Mouse (Mus musculus) testis, adult 2 months (tissue): ENCODE results near the gene Dgkg. TPM values are rescaled to one million over a fixed set of nuclear protein-coding genes. Genes with fewer than 3 reads are reported as not detected.

Experiments used
- H3K27ac ChIP-seq: fragments of 200-500 bp; 2 replicates; pipeline ENCODE4 v1.5.1; 2012; ENCODE audit warnings: low read depth, low read length; ENCODE audit not compliant: control insufficient read depth, insufficient read depth
- H3K27me3 ChIP-seq: fragments of 200-500 bp; 2 replicates; pipeline ENCODE4 v1.6.1; 2012; ENCODE audit warnings: mild to moderate bottlenecking, low read length, moderate library complexity; ENCODE audit not compliant: control insufficient read depth, insufficient read depth
- H3K36me3 ChIP-seq: fragments of 200-500 bp; 2 replicates; pipeline ENCODE4 v1.6.1; 2012; ENCODE audit warnings: mild to moderate bottlenecking, low read length; ENCODE audit not compliant: control insufficient read depth, insufficient read depth
- H3K4me1 ChIP-seq: fragments of 200-500 bp; 2 replicates; pipeline ENCODE4 v1.6.1; 2012; ENCODE audit warnings: low read length; ENCODE audit not compliant: control insufficient read depth, insufficient read depth
- H3K4me3 ChIP-seq: fragments of 200-500 bp; 2 replicates; pipeline ENCODE4 v1.5.1; 2012; ENCODE audit warnings: low read depth, mild to moderate bottlenecking, low read length, moderate library complexity, mixed read lengths; ENCODE audit not compliant: control insufficient read depth
- CTCF ChIP-seq: fragments of 200-500 bp; IDR thresholded peaks from 2 replicates; pipeline ENCODE4 v1.5.1; 2012; ENCODE audit warnings: low read depth, mild to moderate bottlenecking, inconsistent platforms, low read length, moderate library complexity; ENCODE audit not compliant: control insufficient read depth, insufficient read depth, insufficient replicate concordance
- POLR2A ChIP-seq: fragments of 200-500 bp; IDR thresholded peaks from 2 replicates; pipeline ENCODE4 v1.6.1; 2012; ENCODE audit warnings: low read depth, mild to moderate bottlenecking, inconsistent platforms, low read length, moderate library complexity; ENCODE audit not compliant: control insufficient read depth
- polyA plus RNA-seq: library from polyadenylated mRNA; depleted of rRNA; stranded (reverse); fragments of >200 nt; gene quantifications from 2 replicates; pipeline ENCODE4 v1.2.3, GENCODE M21; 2012

Gene Dgkg
- polyA plus RNA-seq, 1 experiment: 0.09 TPM

DNA sequence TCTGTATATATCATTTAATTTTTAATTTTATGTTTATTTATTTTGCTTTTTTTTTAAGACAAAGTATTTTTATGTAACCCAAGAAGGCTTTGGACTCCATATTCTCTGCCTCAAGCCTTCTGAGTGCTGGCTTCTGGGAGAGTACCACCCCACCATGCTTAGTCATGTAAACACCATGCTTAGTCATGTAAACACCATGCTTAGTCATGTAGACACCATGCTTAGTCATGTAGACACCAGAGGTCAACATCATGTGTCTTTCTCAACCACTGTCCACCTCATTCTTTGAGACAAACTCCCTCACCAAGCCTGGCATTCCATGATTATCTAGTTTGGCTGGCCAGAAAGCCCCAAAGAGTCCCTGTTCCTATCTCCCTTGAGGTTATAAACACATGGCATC is 25.7 kb upstream of the Dgkg start:
- Histone ChIP-seq H3K27ac (no peak overlapping the region), H3K4me1 (peaks cover under 1% of the 10 kb centered on the region), H3K36me3 (no peaks in the 10 kb centered on the region), H3K27me3 (no peaks in the 10 kb centered on the region), H3K4me3 (no peak overlapping the region)
- no peak for TF ChIP-seq CTCF
- TF ChIP-seq POLR2A: no peak

DNA sequence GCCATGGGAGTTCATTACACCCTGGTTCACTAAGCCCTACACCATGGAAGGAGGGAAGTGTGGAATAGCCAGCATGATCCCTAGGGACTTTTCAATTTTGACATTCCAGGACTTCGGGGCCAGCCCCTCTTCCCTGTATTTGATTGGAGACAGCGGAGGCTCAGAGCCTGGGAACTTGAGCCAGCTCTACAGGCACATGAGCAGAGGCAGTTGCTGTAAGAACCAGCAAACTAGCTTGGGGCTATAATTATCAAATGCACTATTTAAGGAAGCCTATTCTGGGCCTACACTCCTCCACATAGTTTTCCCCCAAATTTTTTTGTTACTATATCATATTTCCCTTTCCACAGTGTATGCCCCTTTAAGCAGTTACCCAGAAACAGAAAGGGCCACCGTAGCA is 22.6 kb upstream of the Dgkg start:
- Histone ChIP-seq H3K4me1 (no peaks in the 10 kb centered on the region), H3K36me3 (no peaks in the 10 kb centered on the region), H3K27me3 (no peaks in the 10 kb centered on the region), H3K27ac (no peak overlapping the region), H3K4me3 (no peak overlapping the region)
- TF ChIP-seq POLR2A: no peak
- TF ChIP-seq CTCF: no peak

DNA sequence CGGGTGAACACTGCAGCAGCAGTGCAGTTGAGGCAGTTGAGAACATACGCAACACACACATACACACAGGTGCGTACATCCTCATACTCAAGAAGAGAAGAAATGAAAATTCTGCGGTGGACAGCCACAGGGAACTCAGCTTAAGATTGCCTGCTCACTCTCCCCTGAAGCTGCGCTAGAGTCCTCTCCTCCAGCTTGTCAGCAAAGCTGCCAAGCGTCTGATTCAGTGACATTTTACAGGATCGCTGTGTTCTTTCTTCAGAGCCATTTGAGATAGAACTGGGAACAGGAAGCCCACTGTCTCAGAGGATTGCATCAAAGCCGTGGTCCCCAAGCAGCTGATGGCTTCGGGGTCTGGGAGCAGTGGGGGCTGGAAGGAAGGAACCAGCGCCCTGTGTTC is 17.6 kb upstream of the Dgkg start:
- TF ChIP-seq CTCF (no peak), POLR2A (no peak)
- Histone ChIP-seq H3K27me3 (no peaks in the 10 kb centered on the region), H3K4me1 (no peaks in the 10 kb centered on the region), H3K27ac (no peak overlapping the region), H3K36me3 (no peaks in the 10 kb centered on the region), H3K4me3 (no peak overlapping the region)

DNA sequence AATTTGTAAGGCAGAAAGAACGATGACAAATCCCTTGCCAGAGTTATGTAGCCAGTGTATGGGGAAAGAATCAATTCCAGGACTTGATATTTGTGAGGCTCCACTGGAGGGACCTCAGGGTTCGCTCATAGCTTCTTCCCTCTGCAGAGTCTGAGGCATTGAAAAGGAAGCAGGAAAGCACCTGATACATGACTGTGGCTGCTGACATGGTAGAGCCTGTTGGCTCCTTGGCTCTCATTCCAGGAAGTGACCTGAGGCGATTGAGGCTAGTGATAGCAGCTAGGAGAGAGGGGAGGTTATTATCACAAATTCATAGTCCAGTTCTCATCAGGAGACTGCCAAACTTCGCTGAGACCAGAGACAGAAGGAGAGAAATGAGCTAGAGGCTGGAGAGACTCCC is 17.1 kb upstream of the Dgkg start:
- Histone ChIP-seq H3K36me3 (no peaks in the 10 kb centered on the region), H3K27ac (no peak overlapping the region), H3K27me3 (no peaks in the 10 kb centered on the region), H3K4me1 (no peaks in the 10 kb centered on the region), H3K4me3 (no peak overlapping the region)
- TF ChIP-seq POLR2A: no peak
- TF ChIP-seq CTCF: no peak

DNA sequence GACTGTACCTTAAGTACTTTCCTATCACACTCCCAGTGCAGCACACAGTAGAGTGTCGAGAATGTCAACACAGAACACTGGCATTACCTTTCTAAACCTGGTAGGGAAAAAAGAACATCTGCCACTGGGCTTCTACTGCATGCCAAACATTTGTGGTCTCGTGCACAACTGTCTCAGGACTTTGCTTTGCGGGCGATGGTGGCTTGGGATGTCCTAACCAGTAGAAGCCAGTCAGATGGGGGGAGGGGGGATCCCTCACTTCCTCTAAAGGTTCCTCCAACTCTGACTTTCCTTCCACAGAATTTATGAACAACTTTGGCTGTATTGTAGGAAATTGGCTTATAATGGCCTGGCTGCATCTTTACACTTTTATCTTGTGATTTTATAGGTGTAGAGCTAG is 7.0 kb upstream of the Dgkg start:
- Histone ChIP-seq H3K27ac (no peak overlapping the region), H3K4me3 (no peak overlapping the region), H3K27me3 (no peaks in the 10 kb centered on the region), H3K4me1 (no peaks in the 10 kb centered on the region), H3K36me3 (no peaks in the 10 kb centered on the region)
- TF ChIP-seq CTCF: no peak
- no peak for TF ChIP-seq POLR2A

DNA sequence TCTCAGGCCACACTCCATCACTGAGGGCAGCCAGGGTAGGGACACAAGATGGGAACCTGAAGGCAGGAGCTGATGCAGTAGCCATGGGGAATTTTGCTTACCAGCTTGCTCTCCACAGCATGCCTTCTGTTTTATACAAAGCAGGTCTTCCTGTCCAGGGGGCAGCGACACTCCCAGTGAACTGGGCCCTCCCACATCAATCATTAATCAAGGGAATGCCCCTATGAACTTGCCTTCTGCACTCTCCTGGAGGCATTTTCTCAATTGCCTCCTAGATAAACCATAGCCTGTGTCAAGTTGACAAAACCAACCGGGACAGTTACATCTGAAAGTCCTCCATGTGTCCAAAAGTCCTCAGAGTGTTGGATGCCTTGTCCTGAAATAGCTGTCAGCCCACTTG is 6.1 kb upstream of the Dgkg start:
- Histone ChIP-seq H3K27ac (no peak overlapping the region), H3K4me1 (no peaks in the 10 kb centered on the region), H3K27me3 (no peaks in the 10 kb centered on the region), H3K4me3 (no peak overlapping the region), H3K36me3 (no peaks in the 10 kb centered on the region)
- TF ChIP-seq CTCF: no peak
- no peak for TF ChIP-seq POLR2A

DNA sequence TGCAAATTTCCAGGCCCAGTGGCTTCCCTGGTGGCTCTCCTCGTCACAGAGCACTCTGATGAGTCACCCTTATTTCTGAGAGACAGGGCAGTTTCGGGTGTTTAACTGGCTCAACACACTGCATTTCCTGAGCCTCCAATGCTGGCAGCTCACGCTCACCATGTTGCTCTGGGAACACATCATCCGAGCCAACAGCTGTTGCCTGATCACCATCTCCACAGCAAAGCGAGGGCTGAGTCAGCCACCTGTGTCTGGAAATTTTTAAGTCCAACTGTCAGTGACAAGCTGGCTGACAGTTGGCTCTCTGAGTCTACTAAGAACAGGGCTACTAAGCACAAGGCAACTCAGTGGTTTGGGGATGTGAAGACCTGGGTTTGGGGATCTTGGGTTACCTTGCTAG is 4.1 kb upstream of the Dgkg start:
- H3K4me1 ChIP-seq: no peaks in the 10 kb centered on the region; the same call in 1 of the 2 replicates
- TF ChIP-seq CTCF (no peak), POLR2A (no peak)
- H3K36me3 ChIP-seq: no peaks in the 10 kb centered on the region

More for the DNA sequence above, 4.1 kb upstream of the Dgkg start:
- no peak overlapping the region for H3K27ac ChIP-seq
- H3K4me3 ChIP-seq: no peak overlapping the region
- H3K27me3 ChIP-seq: no peaks in the 10 kb centered on the region
